Comparison of ENCODE assay signal across 15 mouse cellular contexts in the genomic region with DNA sequence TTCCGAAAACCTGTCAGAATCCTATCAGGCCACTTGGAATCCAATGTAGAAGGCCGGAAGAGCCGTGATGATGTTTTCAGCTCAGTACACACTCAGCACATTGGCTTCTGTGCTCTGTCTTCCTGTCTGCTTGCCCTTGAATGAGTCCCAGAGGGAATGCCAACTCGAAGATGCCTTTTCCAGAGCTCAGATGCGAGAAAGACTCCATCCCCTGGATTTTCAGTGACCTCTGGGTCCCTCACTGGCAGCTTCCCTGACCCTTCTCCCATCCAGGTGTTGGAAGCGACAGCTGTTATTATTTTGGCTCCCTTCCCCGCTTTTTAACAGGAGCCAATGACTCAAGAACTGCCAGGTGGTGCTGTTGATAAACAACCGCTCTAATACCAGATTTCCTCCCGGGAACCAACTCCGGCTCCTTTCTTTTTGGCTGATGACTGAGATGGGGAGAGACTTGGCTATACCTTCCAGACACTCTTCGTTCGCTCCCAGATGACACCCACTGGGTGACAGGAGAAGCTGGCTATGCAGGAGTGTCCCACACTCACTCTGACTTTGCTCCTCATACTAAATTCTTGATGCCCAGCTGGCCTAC.
DNase-seq lines count a peak whose midpoint lies in the region; ATAC-seq and TF ChIP-seq lines count a peak whose summit lies in the region.
"Had no signal": no experiment of that assay in that cellular context is flagged by ENCODE, and none has a peak within 500 bp of the region (broad histone marks: within the 10 kb centered on the region; RNA-seq: fewer than 3 reads in every experiment).

No protein-coding gene starts in this region.

- no peak overlapping the region for H3K4me3 ChIP-seq in forebrain, embryonic 13.5 days
- no peak overlapping the region for H3K4me3 ChIP-seq in forebrain, embryonic 10.5 days
- no peak overlapping the region for H3K4me3 ChIP-seq in liver, embryonic 11.5 days (ENCODE audit: low read depth, low read length)
- no peak overlapping the region for H3K4me3 ChIP-seq in liver, postnatal 0 days (ENCODE audit: low read depth, low read length)
- H3K4me3 ChIP-seq: embryonic facial prominence, embryonic 13.5 days; hindbrain, embryonic 10.5 days; left cerebral cortex, adult 2 months had no signal

- H3K27ac ChIP-seq in forebrain, embryonic 13.5 days, result no peak overlapping the region
- no peak overlapping the region for H3K27ac ChIP-seq in forebrain, embryonic 10.5 days
- no peak overlapping the region for H3K27ac ChIP-seq in liver, embryonic 11.5 days (ENCODE audit: low read depth, low read length)
- H3K27ac ChIP-seq in liver, postnatal 0 days (ENCODE audit: low read depth), result no peak overlapping the region
- H3K27ac ChIP-seq: embryonic facial prominence, embryonic 13.5 days; hindbrain, embryonic 10.5 days; left cerebral cortex, adult 2 months had no signal

- WGBS in forebrain, embryonic 13.5 days, result 85% methylated on average over 12 of the region's 12 CpGs
- whole genome bisulfite sequencing in forebrain, embryonic 10.5 days, result 90% methylated on average over 12 of the region's 12 CpGs
- WGBS in liver, embryonic 11.5 days, result 79% methylated on average over 12 of the region's 12 CpGs
- WGBS in liver, postnatal 0 days (ENCODE audit: insufficient replicate concordance), result 77% methylated on average over 12 of the region's 12 CpGs

- intact Hi-C loops in heart, postnatal 25 days (cut with DNase I), result loop anchor here (2.0 kb wide), 1 partner anchor 20 kb away; no protein-coding TSS in a partner anchor

- TF ChIP-seq CTCF in liver, postnatal 0 days (IDR thresholded peaks at IDR 0.05; ENCODE audit: low read depth), result no peak

- DNase-seq in forebrain, embryonic 10.5 days (ENCODE audit: extremely low spot score, low spot score), result no peak
- DNase-seq in liver, embryonic 11.5 days (ENCODE audit: low spot score), result peak; percentile 22
- DNase-seq in liver, postnatal 0 days, result no peak
- peak; percentile 14 for DNase-seq in heart, postnatal 25 days (ENCODE audit: low spot score)
- DNase-seq in skeletal muscle tissue, adult 2 months (ENCODE audit: low read depth, low spot score), result peak; percentile 31
- no peak for DNase-seq in thymus, postnatal 10 days (ENCODE audit: low spot score in 2 of 2)
- DNase-seq: cerebellum, adult 11-12 months; midbrain, embryonic 14.5 days; thymus, postnatal 25 days had no signal

- no peak overlapping the region for H3K4me2 ChIP-seq in forebrain, embryonic 13.5 days
- no peak overlapping the region for H3K4me2 ChIP-seq in liver, embryonic 11.5 days
- H3K4me2 ChIP-seq in liver, postnatal 0 days (ENCODE audit: low read depth, low read length), result no peak overlapping the region
- H3K4me2 ChIP-seq: embryonic facial prominence, embryonic 13.5 days had no signal

- no peaks in the 10 kb centered on the region for H3K9me3 ChIP-seq in forebrain, embryonic 13.5 days (replicated peaks)
- H3K9me3 ChIP-seq in forebrain, embryonic 10.5 days, result no peaks in the 10 kb centered on the region
- no peaks in the 10 kb centered on the region for H3K9me3 ChIP-seq in liver, embryonic 11.5 days (ENCODE audit: control insufficient read depth, low read length)
- H3K9me3 ChIP-seq in liver, postnatal 0 days (ENCODE audit: low read length), result no peaks in the 10 kb centered on the region
- H3K9me3 ChIP-seq: embryonic facial prominence, embryonic 13.5 days; hindbrain, embryonic 10.5 days had no signal

- H3K9ac ChIP-seq in forebrain, embryonic 13.5 days, result no peak overlapping the region
- H3K9ac ChIP-seq in liver, embryonic 11.5 days (ENCODE audit: low read depth, low read length), result no peak overlapping the region
- no peak overlapping the region for H3K9ac ChIP-seq in liver, postnatal 0 days (replicated peaks)
- H3K9ac ChIP-seq: embryonic facial prominence, embryonic 13.5 days had no signal

- H3K27me3 ChIP-seq in forebrain, embryonic 13.5 days, result no peaks in the 10 kb centered on the region
- H3K27me3 ChIP-seq in forebrain, embryonic 10.5 days (ENCODE audit: poor library complexity, severe bottlenecking), result no peaks in the 10 kb centered on the region
- H3K27me3 ChIP-seq in liver, embryonic 11.5 days (replicated peaks; ENCODE audit: control insufficient read depth, insufficient read depth, low read length), result no peaks in the 10 kb centered on the region
- H3K27me3 ChIP-seq in liver, postnatal 0 days (ENCODE audit: insufficient read depth, low read length), result no peaks in the 10 kb centered on the region
- H3K27me3 ChIP-seq: embryonic facial prominence, embryonic 13.5 days had no signal

- TF ChIP-seq EP300 in liver, postnatal 0 days (IDR thresholded peaks at IDR 0.05; ENCODE audit: low read depth), result no peak

- H3K4me1 ChIP-seq in forebrain, embryonic 13.5 days, result no peaks in the 10 kb centered on the region
- peaks cover 4% of the 10 kb centered on the region for H3K4me1 ChIP-seq in forebrain, embryonic 10.5 days
- H3K4me1 ChIP-seq in liver, embryonic 11.5 days (replicated peaks; ENCODE audit: control insufficient read depth, insufficient read depth, low read length), result no peaks in the 10 kb centered on the region
- H3K4me1 ChIP-seq in liver, postnatal 0 days (ENCODE audit: insufficient read depth), result no peaks in the 10 kb centered on the region
- H3K4me1 ChIP-seq: embryonic facial prominence, embryonic 13.5 days had no signal

- peak; percentile 16; the same call in 1 of the 2 replicates for ATAC-seq in forebrain, embryonic 13.5 days
- no peak for ATAC-seq in liver, embryonic 11.5 days (replicated peaks; ENCODE audit: low FRiP score)
- ATAC-seq in liver, postnatal 0 days, result no peak
- ATAC-seq in activated CD4-positive, CD25-positive, alpha-beta regulatory T cell, adult 4 months, result no peak
- ATAC-seq: intestine, postnatal 0 days had no signal

- no peaks in the 10 kb centered on the region for H3K36me3 ChIP-seq in forebrain, embryonic 13.5 days (ENCODE audit: poor library complexity, severe bottlenecking)
- no peaks in the 10 kb centered on the region for H3K36me3 ChIP-seq in forebrain, embryonic 10.5 days (replicated peaks)
- no peaks in the 10 kb centered on the region for H3K36me3 ChIP-seq in liver, embryonic 11.5 days (ENCODE audit: control insufficient read depth, insufficient read depth, low read length)
- H3K36me3 ChIP-seq in liver, postnatal 0 days (replicated peaks; ENCODE audit: insufficient read depth, low read length), result no peaks in the 10 kb centered on the region
- H3K36me3 ChIP-seq: embryonic facial prominence, embryonic 13.5 days; hindbrain, embryonic 10.5 days had no signal

Comparison
In these comparisons a context has a peak if more than half of its experiments do, and no peak if none do; other contexts are left out.
1. DNase-seq: peak in liver, embryonic 11.5 days (single experiment), heart, postnatal 25 days (single experiment) and skeletal muscle tissue, adult 2 months (single experiment); none in forebrain, embryonic 10.5 days (single experiment), liver, postnatal 0 days (single experiment) and thymus, postnatal 10 days (0 of 2).